Mouse (Mus musculus) adrenal gland, postnatal 10 days (tissue): Measurements from ENCODE around the gene Acp4. TPM values are rescaled to one million over a fixed set of nuclear protein-coding genes. Genes with fewer than 3 reads are reported as not detected.

Experiments used
- total RNA-seq, 2 experiments: library from RNA; stranded (reverse); gene quantifications; 2 replicates each; pipeline ENCODE4 v1.2.3; 2021

Gene Acp4
- total RNA-seq, 2 experiments from 2014 or later = not detected

Other genes starting within 250 kb of the Acp4 start
- gene Klk1b26, start 245.2 kb downstream of the Acp4 start, total RNA-seq = not detected
- under 1 TPM in 1 of 2 experiments, not detected in 1; 0.30 TPM for gene Klk1b27, start 205.1 kb downstream of the Acp4 start, total RNA-seq
- not detected for gene Klk1b21, start 155.1 kb downstream of the Acp4 start, total RNA-seq
- gene Klk1b22, start 144.7 kb downstream of the Acp4 start, total RNA-seq = not detected
- gene Klk1b16, start 120.6 kb downstream of the Acp4 start, total RNA-seq = not detected
- not detected for gene Klk1b24, start 69.1 kb downstream of the Acp4 start, total RNA-seq
- gene Klk1b3, start 59.2 kb downstream of the Acp4 start, total RNA-seq = not detected
- not detected for gene Klk1b4, start 49.9 kb downstream of the Acp4 start, total RNA-seq
- gene Klk1b5, start 41.4 kb downstream of the Acp4 start, total RNA-seq = not detected
- gene Klk1, start 32.0 kb downstream of the Acp4 start, total RNA-seq = under 1 TPM in 1 of 2 experiments, not detected in 1; 0.45 TPM
- not detected for gene Gm36864, start 21.2 kb downstream of the Acp4 start, total RNA-seq
- under 1 TPM; 0.67 to 0.78 TPM for gene 1700028J19Rik, start 10.7 kb downstream of the Acp4 start, total RNA-seq
- gene 2410002F23Rik, start 10.7 kb downstream of the Acp4 start, total RNA-seq = 100 to 1,000 TPM in 1 of 2 experiments, 10 to 100 TPM in 1; 92.1 to 104 TPM
- not detected for gene Gm15517, start 4.1 kb upstream of the Acp4 start, total RNA-seq
- 1 to 10 TPM; 4.2 to 5.4 TPM for gene Clec11a, start 49.5 kb upstream of the Acp4 start, total RNA-seq
- gene Shank1, start 52.9 kb upstream of the Acp4 start, total RNA-seq = 1 to 10 TPM; 4.3 to 6.3 TPM
- gene Syt3, start 126.7 kb upstream of the Acp4 start, total RNA-seq = 1 to 10 TPM; 2.5 to 4.2 TPM
- 1 to 10 TPM in 1 of 2 experiments, under 1 TPM in 1; 0.57 to 1.4 TPM for gene 1700008O03Rik, start 128.4 kb upstream of the Acp4 start, total RNA-seq
- 10 to 100 TPM in 1 of 2 experiments, 1 to 10 TPM in 1; 5.5 to 10.0 TPM for gene Lrrc4b, start 171.6 kb upstream of the Acp4 start, total RNA-seq
- gene Aspdh, start 208.0 kb upstream of the Acp4 start, total RNA-seq = 10 to 100 TPM in 1 of 2 experiments, 1 to 10 TPM in 1; 8.4 to 14.5 TPM
- 10 to 100 TPM; 42.2 to 52.0 TPM for gene Josd2, start 210.6 kb upstream of the Acp4 start, total RNA-seq
- gene Emc10, start 239.2 kb upstream of the Acp4 start, total RNA-seq = 10 to 100 TPM; 88.8 to 91.1 TPM
- gene Fam71e1, start 239.2 kb upstream of the Acp4 start, total RNA-seq = 10 to 100 TPM; 12.4 to 16.0 TPM